Mouse (Mus musculus) CH12.LX (cell line): ENCODE data around the gene Prrc2b.

Source experiments
- BHLHE40 ChIP-seq: IDR thresholded peaks from 2 replicates; pipeline ENCODE4 v1.6.1; 2011; ENCODE audit warnings: mild to moderate bottlenecking, low read depth, low read length, improper control_type of control experiment
- GABPA ChIP-seq: IDR thresholded peaks from 2 replicates; pipeline ENCODE4 v1.6.1; 2012; ENCODE audit warnings: low read depth, low read length, improper control_type of control experiment, inconsistent platforms; ENCODE audit not compliant: insufficient replicate concordance
- KAT2A ChIP-seq: IDR thresholded peaks from 2 replicates; pipeline ENCODE4 v1.6.1; 2012; ENCODE audit warnings: low read length, improper control_type of control experiment, inconsistent platforms; ENCODE audit not compliant: insufficient replicate concordance
- NELFE ChIP-seq: IDR thresholded peaks from 2 replicates; pipeline ENCODE4 v1.6.1; 2011; ENCODE audit warnings: low read depth, low read length, improper control_type of control experiment

- TF ChIP-seq GABPA = no peak
- TF ChIP-seq BHLHE40 = no peak
- no peak for TF ChIP-seq KAT2A
- no peak for TF ChIP-seq NELFE
These were observed 68.6 kb downstream of the Prrc2b start for GRCm38 (mm10) chr2:32219501-32219900.
